Mouse (Mus musculus): ENCODE measurements around the gene Ccdc151. TPM values are rescaled to one million over a fixed set of nuclear protein-coding genes. Genes with fewer than 3 reads are reported as not detected.

Gene Ccdc151
- 2.7 and 3.6 TPM in 2 replicates for polyA plus RNA-seq (2016; fragmentation: Nextera tagmentation; extraction: Ambion mirVana)

GRCm38 (mm10) chr9:22002194-22003162 is at the start of gene Ccdc151, which contains the start of gene Prkcsh:
TSS of gene Ccdc151 (minus strand) at chr9:22002634.
TSS of gene Prkcsh (plus strand) at chr9:22002806.
- Histone ChIP-seq H3K36me3 (peaks cover 29% of the 10 kb centered on the region), H3K9ac (peak within 1 kb of the TSS; percentile 69), H3K4me1 (peaks cover 26% of the 10 kb centered on the region), H3K9me3 (no peaks in the 10 kb centered on the region), H3K27ac (peak within 1 kb of the TSS; percentile 51; the same call in 1 of the 2 replicates), H3K27me3 (replicated peaks) (no peaks in the 10 kb centered on the region), H3K4me2 (replicated peaks) (peak within 1 kb of the TSS; percentile 89), H3K4me3 (peak within 1 kb of the TSS; percentile 65)
- WGBS = 6% methylated on average over 57 of the region's 57 CpGs
- peak; percentile 99 for ATAC-seq (ENCODE audit: low FRiP score, low read depth)

- Histone ChIP-seq H3K36me3 (peaks cover under 1% of the 10 kb centered on the region; the same call in 1 of the 2 replicates), H3K4me1 (peaks cover 49% of the 10 kb centered on the region), H3K27me3 (replicated peaks) (peaks cover 12% of the 10 kb centered on the region; the same call in 1 of the 2 replicates), H3K4me3 (peak within 1 kb of the TSS; percentile 92), H3K9me3 (no peaks in the 10 kb centered on the region), H3K4me2 (replicated peaks) (peak within 1 kb of the TSS; percentile 62), H3K9ac (peak within 1 kb of the TSS; percentile 95), H3K27ac (peak within 1 kb of the TSS; percentile 88)
- under 1% methylated on average over 26 of the region's 28 CpGs for WGBS
- peak; percentile 67 for ATAC-seq (ENCODE audit: low FRiP score, low read depth)
These were observed 49.5 kb upstream of the Ccdc151 start, which contains the start of gene Elavl3 for GRCm38 (mm10) chr9:22051958-22052254. TSS of gene Elavl3 (minus strand) at chr9:22052023.

- Histone ChIP-seq H3K9me3 (no peaks in the 10 kb centered on the region), H3K27me3 (replicated peaks) (peaks cover 12% of the 10 kb centered on the region; the same call in 1 of the 2 replicates), H3K4me2 (replicated peaks) (peak overlapping the region; percentile 62), H3K9ac (peak overlapping the region; percentile 95), H3K27ac (peak overlapping the region; percentile 88), H3K36me3 (no peaks in the 10 kb centered on the region), H3K4me1 (peaks cover 49% of the 10 kb centered on the region), H3K4me3 (peak overlapping the region; percentile 92)
- WGBS = 1% methylated on average over 67 of the region's 67 CpGs
- ATAC-seq (ENCODE audit: low FRiP score, low read depth) = peak; percentile 45
These were observed 48.9 kb upstream of the Ccdc151 start for GRCm38 (mm10) chr9:22051161-22051957.

GRCm38 (mm10) chr9:22050351-22050889 is 48.0 kb upstream of the Ccdc151 start:
- WGBS = 1% methylated on average over 43 of the region's 43 CpGs
- peaks cover 49% of the 10 kb centered on the region for H3K4me1 ChIP-seq
- ATAC-seq (ENCODE audit: low FRiP score, low read depth) = peak; percentile 63
- peaks cover 12% of the 10 kb centered on the region; the same call in 1 of the 2 replicates for H3K27me3 ChIP-seq (replicated peaks)
- H3K4me3 ChIP-seq = peak overlapping the region; percentile 92
- H3K4me2 ChIP-seq (replicated peaks) = peak overlapping the region; percentile 62
- no peaks in the 10 kb centered on the region for H3K9me3 ChIP-seq
- peak overlapping the region; percentile 95 for H3K9ac ChIP-seq
- H3K36me3 ChIP-seq = peaks cover 5% of the 10 kb centered on the region; the same call in 1 of the 2 replicates
- peak overlapping the region; percentile 88 for H3K27ac ChIP-seq

GRCm38 (mm10) chr9:22049721-22050270 is 47.4 kb upstream of the Ccdc151 start:
- Histone ChIP-seq H3K9ac (peak overlapping the region; percentile 95), H3K36me3 (peaks cover 7% of the 10 kb centered on the region; the same call in 1 of the 2 replicates), H3K4me1 (peaks cover 47% of the 10 kb centered on the region), H3K27me3 (replicated peaks) (peaks cover 12% of the 10 kb centered on the region; the same call in 1 of the 2 replicates), H3K9me3 (no peaks in the 10 kb centered on the region), H3K4me2 (replicated peaks) (peak overlapping the region; percentile 62), H3K27ac (peak overlapping the region; percentile 88), H3K4me3 (peak overlapping the region; percentile 92)
- WGBS = 27% methylated on average over 4 of the region's 4 CpGs
- no peak for ATAC-seq (ENCODE audit: low FRiP score, low read depth)

- peaks cover 42% of the 10 kb centered on the region for H3K4me1 ChIP-seq
- H3K4me2 ChIP-seq (replicated peaks) = peak overlapping the region; percentile 62
- no peaks in the 10 kb centered on the region for H3K9me3 ChIP-seq
- peak overlapping the region; percentile 95 for H3K9ac ChIP-seq
- H3K27ac ChIP-seq = no peak overlapping the region
- H3K27me3 ChIP-seq (replicated peaks) = peaks cover 12% of the 10 kb centered on the region; the same call in 1 of the 2 replicates
- H3K4me3 ChIP-seq = peak overlapping the region; percentile 92
- peaks cover 7% of the 10 kb centered on the region; the same call in 1 of the 2 replicates for H3K36me3 ChIP-seq
- ATAC-seq (ENCODE audit: low FRiP score, low read depth) = no peak
- WGBS = 77% methylated on average over 11 of the region's 11 CpGs
These were observed 46.9 kb upstream of the Ccdc151 start for GRCm38 (mm10) chr9:22049315-22049714.

GRCm38 (mm10) chr9:22047329-22047728 is 44.9 kb upstream of the Ccdc151 start:
- Histone ChIP-seq H3K36me3 (peaks cover 7% of the 10 kb centered on the region; the same call in 1 of the 2 replicates), H3K27ac (no peak overlapping the region), H3K9ac (no peak overlapping the region), H3K4me3 (no peak overlapping the region), H3K9me3 (no peaks in the 10 kb centered on the region), H3K4me2 (replicated peaks) (peak overlapping the region; percentile 62), H3K27me3 (replicated peaks) (peaks cover 8% of the 10 kb centered on the region; the same call in 1 of the 2 replicates), H3K4me1 (peaks cover 42% of the 10 kb centered on the region)
- no peak for ATAC-seq (ENCODE audit: low FRiP score, low read depth)
- 66% methylated on average over 9 of the region's 9 CpGs for WGBS

- Histone ChIP-seq H3K27ac (no peak overlapping the region), H3K4me3 (no peak overlapping the region), H3K9me3 (no peaks in the 10 kb centered on the region), H3K36me3 (peaks cover 7% of the 10 kb centered on the region; the same call in 1 of the 2 replicates), H3K9ac (no peak overlapping the region), H3K4me1 (no peaks in the 10 kb centered on the region; the same call in 1 of the 2 replicates), H3K27me3 (replicated peaks) (no peaks in the 10 kb centered on the region), H3K4me2 (replicated peaks) (no peak overlapping the region)
- ATAC-seq (ENCODE audit: low FRiP score, low read depth) = no peak
- WGBS = 61% methylated on average over 2 of the region's 2 CpGs
These were observed 39.4 kb upstream of the Ccdc151 start for GRCm38 (mm10) chr9:22041832-22042231.

- Histone ChIP-seq H3K36me3 (peaks cover 26% of the 10 kb centered on the region), H3K4me3 (no peak overlapping the region)
- WGBS = 78% methylated on average over 10 of the region's 10 CpGs
These were observed 35.4 kb upstream of the Ccdc151 start for GRCm38 (mm10) chr9:22037826-22038225.

GRCm38 (mm10) chr9:22035300-22036044 is 33.0 kb upstream of the Ccdc151 start:
- Histone ChIP-seq H3K9ac (no peak overlapping the region), H3K4me3 (no peak overlapping the region), H3K36me3 (peaks cover 48% of the 10 kb centered on the region), H3K27me3 (replicated peaks) (no peaks in the 10 kb centered on the region), H3K27ac (peak overlapping the region; percentile 39), H3K4me2 (replicated peaks) (no peak overlapping the region), H3K4me1 (peaks cover 23% of the 10 kb centered on the region), H3K9me3 (no peaks in the 10 kb centered on the region)
- ATAC-seq (ENCODE audit: low FRiP score, low read depth) = peak; percentile 81
- 28% methylated on average over 6 of the region's 6 CpGs for WGBS

More at GRCm38 (mm10) chr9:22037826-22038225, 35.4 kb upstream of the Ccdc151 start:
- peaks cover 23% of the 10 kb centered on the region for H3K4me1 ChIP-seq
- no peaks in the 10 kb centered on the region for H3K9me3 ChIP-seq
- no peak for ATAC-seq (ENCODE audit: low FRiP score, low read depth)
- no peak overlapping the region for H3K27ac ChIP-seq
- H3K27me3 ChIP-seq (replicated peaks) = no peaks in the 10 kb centered on the region
- H3K9ac ChIP-seq = no peak overlapping the region
- H3K4me2 ChIP-seq (replicated peaks) = no peak overlapping the region

Measured in neural tube, embryonic 12.5 days (tissue).